Mouse (Mus musculus) olfactory bulb, adult 2 months (tissue): Measurements from ENCODE around the gene Kctd8.

ENCODE experiments used
- CTCF ChIP-seq: fragments of 200-500 bp; IDR thresholded peaks from 2 replicates; pipeline ENCODE4 v1.5.1; 2012; ENCODE audit warnings: low read depth, mild to moderate bottlenecking, low read length, moderate library complexity; ENCODE audit not compliant: insufficient read depth
- POLR2A ChIP-seq: fragments of 200-500 bp; IDR thresholded peaks from 2 replicates; pipeline ENCODE4 v1.6.1; 2012; ENCODE audit warnings: mild to moderate bottlenecking, low read depth, low read length, moderate library complexity; ENCODE audit not compliant: insufficient read depth

- no peak for TF ChIP-seq CTCF
- no peak for TF ChIP-seq POLR2A
Measured at GRCm38 (mm10) chr5:69209401-69209800, 132.1 kb downstream of the Kctd8 start.
